Mouse (Mus musculus) megakaryocyte, embryonic 14.5 days (primary cell): ENCODE results near the gene Exoc4. TPM values are rescaled to one million over a fixed set of nuclear protein-coding genes. Genes with fewer than 3 reads are reported as not detected.

Experiments used
- H3K27me3 ChIP-seq: replicated peaks from 2 replicates; pipeline ENCODE3; 2012; ENCODE audit warnings: inconsistent platforms
- H3K36me3 ChIP-seq: replicated peaks from 2 replicates; pipeline ENCODE3; 2012; ENCODE audit warnings: low read length, inconsistent platforms, mixed read lengths
- H3K4me1 ChIP-seq: 2 replicates; pipeline ENCODE4 v1.6.1; 2012; ENCODE audit warnings: inconsistent platforms
- H3K4me3 ChIP-seq: replicated peaks from 2 replicates; pipeline ENCODE3; 2012; ENCODE audit warnings: moderate library complexity, mild to moderate bottlenecking, inconsistent platforms
- H3K9me3 ChIP-seq: 2 replicates; pipeline ENCODE4 v1.6.1; 2012; ENCODE audit warnings: inconsistent platforms
- FLI1 ChIP-seq: IDR thresholded peaks from 2 replicates; pipeline ENCODE4 v1.6.1; 2012; ENCODE audit warnings: low read length, inconsistent platforms, mixed read lengths
- GATA1 ChIP-seq: IDR thresholded peaks from 3 replicates; pipeline ENCODE4 v1.6.1; 2012; ENCODE audit warnings: mixed read lengths, low read length, inconsistent platforms, borderline replicate concordance
- polyA plus RNA-seq: library from polyadenylated mRNA; stranded (reverse); fragments of >175 nt; gene quantifications from 2 replicates; pipeline ENCODE4 v1.2.3, GENCODE M21; 2012; ENCODE audit warnings: low replicate concordance; ENCODE audit not compliant: insufficient read depth

The Exoc4 gene
- 8.4 and 10.5 TPM in 2 replicates for polyA plus RNA-seq

DNA sequence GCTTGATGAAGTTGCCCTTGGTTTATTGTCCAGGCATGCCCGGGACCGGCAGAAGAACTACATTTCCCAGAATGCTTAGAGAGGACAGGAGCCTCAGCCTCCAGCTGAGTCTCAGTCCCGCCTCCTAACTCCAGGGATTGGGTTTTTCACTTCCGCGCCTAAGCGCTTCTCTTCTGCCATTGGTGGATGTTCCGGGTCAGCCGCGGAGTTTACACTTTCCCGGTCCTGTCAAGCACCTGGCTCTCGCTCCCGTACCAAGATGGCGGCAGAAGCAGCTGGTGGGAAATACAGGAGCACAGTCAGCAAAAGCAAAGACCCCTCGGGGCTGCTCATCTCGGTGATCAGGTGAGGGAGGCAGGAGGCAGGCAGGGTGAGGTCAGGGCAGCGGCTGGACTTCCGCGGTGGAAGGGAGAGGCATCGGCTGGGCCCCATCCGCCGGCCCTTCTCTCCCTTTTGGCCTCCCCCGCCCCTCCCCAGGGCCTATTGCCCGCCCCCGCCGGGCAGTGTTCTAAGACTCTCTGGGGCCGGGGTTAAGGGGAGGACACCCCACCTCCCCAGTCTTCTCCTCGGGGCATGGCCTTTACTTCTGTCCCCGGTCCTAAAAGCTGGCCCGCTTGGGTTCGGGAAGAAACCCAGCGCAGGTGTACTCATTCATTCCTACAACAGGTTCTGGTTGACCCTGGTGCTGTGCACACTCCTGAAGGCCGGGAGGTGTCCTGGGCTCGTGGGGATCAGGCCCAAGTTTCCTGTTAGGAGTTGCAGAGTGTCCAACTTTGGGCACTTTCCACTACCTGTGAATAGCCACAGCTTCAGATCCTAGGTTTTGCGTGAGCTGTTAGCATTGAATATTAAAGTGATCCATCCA is at the start of gene Exoc4:
Gene Exoc4 (plus strand): TSS at position 192 of the 865 bp plus-strand sequence.
- Histone ChIP-seq H3K36me3 (peaks cover 18% of the 10 kb centered on the region), H3K27me3 (no peaks in the 10 kb centered on the region), H3K4me3 (peak within 1 kb of the TSS; percentile 100), H3K4me1 (peaks cover 46% of the 10 kb centered on the region), H3K9me3 (no peaks in the 10 kb centered on the region)
- TF ChIP-seq GATA1 = no peak
- TF ChIP-seq FLI1 = no peak

DNA sequence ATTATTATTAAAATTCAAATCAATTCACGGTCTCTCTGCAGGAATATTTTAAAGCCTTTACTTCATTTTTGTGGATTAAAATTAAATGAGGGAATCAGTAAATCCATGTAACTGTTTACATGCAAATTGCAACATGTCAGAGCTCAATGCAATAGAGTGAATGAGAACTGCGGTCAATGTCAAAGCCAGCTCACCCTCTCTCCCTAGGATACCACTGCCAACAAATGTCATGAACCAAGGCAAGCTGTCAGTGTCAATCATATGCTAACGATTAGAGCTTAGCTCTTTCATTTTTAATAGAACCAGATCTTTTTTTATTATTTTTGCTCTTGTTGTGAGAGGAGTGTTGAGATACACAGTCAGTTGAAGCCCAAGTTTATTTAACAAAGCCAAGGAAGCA is 30.1 kb upstream of the Exoc4 start:
- Histone ChIP-seq H3K27me3 (no peaks in the 10 kb centered on the region), H3K36me3 (no peaks in the 10 kb centered on the region), H3K4me1 (no peaks in the 10 kb centered on the region), H3K4me3 (no peak overlapping the region), H3K9me3 (no peaks in the 10 kb centered on the region)
- TF ChIP-seq GATA1 (no peak), FLI1 (no peak)

DNA sequence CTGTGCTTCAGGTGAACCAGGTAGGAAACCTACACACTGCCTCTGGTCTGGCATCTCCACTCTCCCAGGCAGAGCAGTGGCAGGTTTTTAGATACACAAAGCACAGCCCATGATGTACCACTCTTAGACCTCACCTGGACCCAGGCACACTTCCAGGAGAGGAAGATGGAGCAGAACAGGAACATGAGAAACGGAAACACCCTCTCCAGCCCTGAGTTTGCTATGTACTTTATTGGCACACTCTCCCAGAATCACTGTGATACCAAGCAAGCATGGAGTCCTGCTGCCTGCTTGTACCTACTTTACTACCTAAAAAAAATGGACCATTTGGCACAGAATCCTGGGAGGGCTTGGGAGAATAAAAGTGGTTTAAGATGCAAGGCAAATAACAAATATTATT is 22.2 kb upstream of the Exoc4 start:
- Histone ChIP-seq H3K36me3 (no peaks in the 10 kb centered on the region), H3K9me3 (no peaks in the 10 kb centered on the region), H3K4me1 (no peaks in the 10 kb centered on the region), H3K4me3 (no peak overlapping the region), H3K27me3 (peaks cover 4% of the 10 kb centered on the region)
- no peak for TF ChIP-seq FLI1
- no peak for TF ChIP-seq GATA1

GRCm38 (mm10) chr6:33227371-33227770 is 21.5 kb upstream of the Exoc4 start:
- Histone ChIP-seq H3K36me3 (no peaks in the 10 kb centered on the region), H3K9me3 (no peaks in the 10 kb centered on the region), H3K4me1 (no peaks in the 10 kb centered on the region), H3K4me3 (no peak overlapping the region), H3K27me3 (peaks cover 4% of the 10 kb centered on the region)
- TF ChIP-seq GATA1 = no peak
- TF ChIP-seq FLI1 = no peak

- Histone ChIP-seq H3K36me3 (no peaks in the 10 kb centered on the region), H3K4me1 (no peaks in the 10 kb centered on the region), H3K9me3 (0 out of 2 replicates have a peak, but pooled peaks cover 4% of the 10 kb centered on the region), H3K27me3 (peaks cover 7% of the 10 kb centered on the region), H3K4me3 (no peak overlapping the region)
- TF ChIP-seq GATA1 (no peak), FLI1 (no peak)
Measured at GRCm38 (mm10) chr6:33241250-33241649, 7.6 kb upstream of the Exoc4 start.

GRCm38 (mm10) chr6:33244546-33244945 is 4.3 kb upstream of the Exoc4 start:
- Histone ChIP-seq H3K4me3 (no peak overlapping the region), H3K4me1 (peaks cover 7% of the 10 kb centered on the region; the same call in 1 of the 2 replicates), H3K36me3 (no peaks in the 10 kb centered on the region), H3K9me3 (no peaks in the 10 kb centered on the region), H3K27me3 (peaks cover 4% of the 10 kb centered on the region)
- no peak for TF ChIP-seq GATA1
- TF ChIP-seq FLI1 = no peak

- peaks cover 26% of the 10 kb centered on the region for H3K4me1 ChIP-seq
- H3K9me3 ChIP-seq = no peaks in the 10 kb centered on the region
- no peak overlapping the region for H3K4me3 ChIP-seq
- TF ChIP-seq GATA1 (no peak), FLI1 (no peak)
- peaks cover 9% of the 10 kb centered on the region for H3K36me3 ChIP-seq
- H3K27me3 ChIP-seq = no peaks in the 10 kb centered on the region
Measured at GRCm38 (mm10) chr6:33247146-33247545, 1.7 kb upstream of the Exoc4 start.

GRCm38 (mm10) chr6:33247576-33248355 is 1.1 kb upstream of the Exoc4 start:
- Histone ChIP-seq H3K27me3 (no peaks in the 10 kb centered on the region), H3K4me1 (peaks cover 32% of the 10 kb centered on the region), H3K36me3 (peaks cover 9% of the 10 kb centered on the region), H3K9me3 (no peaks in the 10 kb centered on the region), H3K4me3 (no peak overlapping the region)
- TF ChIP-seq GATA1 (no peak), FLI1 (no peak)

- Histone ChIP-seq H3K36me3 (peaks cover 56% of the 10 kb centered on the region), H3K9me3 (no peaks in the 10 kb centered on the region), H3K4me1 (peaks cover 76% of the 10 kb centered on the region), H3K4me3 (no peak overlapping the region), H3K27me3 (no peaks in the 10 kb centered on the region)
- TF ChIP-seq FLI1 (no peak), GATA1 (no peak)
Measured at GRCm38 (mm10) chr6:33256638-33257037, 7.8 kb downstream of the Exoc4 start.
